Mouse (Mus musculus) T-helper 1 cell (primary cell): ENCODE data around the gene Fndc3b.

Experiments
- in situ Hi-C: fragments of 300-600 bp; cut with MboI, MseI; formaldehyde crosslinking; loops from one replicate; pipeline ENCODE4 v1.15.1; 2025; ENCODE audit warnings: high pct_unique_total_duplicates

Gene Fndc3b

DNA sequence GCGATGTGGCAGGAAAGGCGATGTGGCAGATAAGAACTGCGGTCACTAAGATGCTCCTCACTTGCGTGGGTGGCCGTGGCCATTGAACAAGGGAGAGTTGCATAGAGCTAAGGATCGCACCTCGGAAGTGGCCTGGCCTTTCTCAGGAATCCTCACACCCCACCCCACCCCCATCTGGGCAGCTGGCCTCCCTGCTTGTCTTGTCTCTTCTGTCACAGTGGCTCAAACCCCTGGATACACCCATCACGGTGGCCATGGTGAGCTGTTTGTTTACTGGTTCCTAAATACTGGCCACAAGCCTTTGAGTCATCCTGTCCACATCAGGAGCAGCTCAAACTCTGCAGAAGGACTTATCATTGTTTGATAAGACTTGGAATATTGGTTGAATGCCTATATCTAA, 240.3 kb downstream of the Fndc3b start:
- in situ Hi-C loops = no loop called here

DNA sequence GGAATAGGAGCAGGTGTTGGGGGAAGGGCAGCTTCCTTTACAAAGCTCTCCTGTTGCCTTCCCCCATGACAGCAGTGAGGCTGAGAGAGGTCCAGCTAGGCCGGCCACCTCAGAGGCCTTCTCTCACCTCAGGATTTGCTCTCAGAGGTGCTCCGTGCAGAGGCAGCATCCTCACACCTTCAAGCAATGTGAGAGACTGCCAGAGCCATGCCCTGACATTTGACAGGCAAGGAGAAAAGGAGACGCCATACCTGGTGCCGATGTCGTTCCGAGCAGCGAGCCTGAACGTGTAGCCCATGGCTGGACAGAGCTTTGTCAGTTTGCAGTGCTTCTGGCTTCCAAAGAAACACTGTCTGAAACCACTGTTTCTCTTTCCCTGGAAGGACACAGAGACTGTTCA, 241.1 kb downstream of the Fndc3b start:
- in situ Hi-C loops = loop anchor here (10.0 kb wide), 1 partner anchor 205 kb away; no protein-coding TSS in a partner anchor

DNA sequence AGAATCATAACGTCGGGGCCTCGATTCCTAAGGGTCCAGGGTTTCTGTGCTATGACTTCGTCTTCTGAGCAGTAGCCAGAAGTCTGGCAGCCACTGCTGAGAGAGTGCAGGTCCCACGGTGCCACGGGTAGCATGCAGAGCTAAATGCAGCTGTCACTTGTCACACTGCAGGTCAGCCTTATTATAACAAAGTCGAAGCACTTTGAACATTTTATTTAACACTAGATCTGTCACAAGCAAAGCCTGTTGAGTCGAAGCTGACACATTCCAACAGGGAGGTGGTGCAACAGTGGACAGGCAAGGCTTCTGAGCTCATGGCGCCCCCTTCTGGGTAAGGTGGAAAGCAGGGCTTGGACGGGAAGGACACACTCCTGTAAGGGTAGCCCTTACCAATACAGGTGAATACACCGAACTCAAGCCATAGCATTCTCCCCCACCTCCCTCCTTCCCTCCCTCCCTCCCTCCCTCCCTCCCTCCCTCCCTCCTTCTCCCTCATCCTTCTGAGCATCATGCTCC, 243.5 kb downstream of the Fndc3b start:
- in situ Hi-C loops = loop anchor here (10.0 kb wide), 1 partner anchor 203 kb away; no protein-coding TSS in a partner anchor

DNA sequence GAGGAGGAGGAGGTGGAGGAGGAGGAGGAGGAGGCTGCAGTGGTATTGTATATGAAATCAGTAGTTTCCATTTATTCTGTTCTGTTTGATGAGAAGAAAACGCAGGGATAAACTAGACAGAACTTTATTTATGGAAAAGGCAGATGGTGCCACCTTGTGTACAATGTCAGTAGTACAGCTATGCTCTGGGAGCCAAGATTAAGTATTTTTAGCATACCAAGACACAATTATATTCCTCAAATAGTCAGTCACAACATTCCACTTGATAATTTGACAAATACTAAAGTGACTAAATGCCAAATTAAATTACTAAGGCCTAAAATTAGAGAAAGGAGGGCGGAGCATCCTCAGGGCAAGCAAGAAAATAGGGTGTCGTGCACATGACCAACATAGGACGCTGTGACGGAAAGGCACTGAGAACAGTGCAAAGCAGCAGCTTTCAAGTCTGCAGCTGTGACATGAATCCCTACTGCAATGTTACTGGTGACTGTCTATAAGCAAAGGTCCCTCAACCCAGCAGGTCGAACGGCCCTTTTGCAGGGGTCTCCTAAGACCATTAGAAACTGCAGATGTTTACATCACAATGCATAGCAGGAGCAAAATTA, 244.7 kb downstream of the Fndc3b start:
- in situ Hi-C loops = loop anchor here (10.0 kb wide), 1 partner anchor 202 kb away; no protein-coding TSS in a partner anchor

DNA sequence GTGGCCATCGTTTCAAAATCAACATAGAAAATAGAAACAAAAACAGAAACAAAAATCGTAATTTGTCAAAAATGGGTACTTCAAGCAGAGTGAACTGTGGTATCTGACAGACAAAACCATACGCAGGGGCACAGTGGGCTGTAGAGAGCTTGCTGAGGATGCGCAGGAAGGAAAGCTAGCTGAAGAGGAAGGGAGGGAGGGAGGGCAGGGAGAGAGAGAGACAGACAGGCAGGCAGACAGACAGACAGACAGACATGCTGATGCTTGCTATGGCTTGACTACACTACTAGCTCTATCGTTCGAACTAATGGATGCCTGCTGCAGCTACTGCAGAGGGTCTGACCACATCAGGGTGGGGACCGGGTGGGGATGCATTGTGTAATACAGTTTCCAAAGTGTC, 247.7 kb downstream of the Fndc3b start:
- in situ Hi-C loops = loop anchor here (5.0 to 10.0 kb wide), 2 partner anchors 126 to 199 kb away; no protein-coding TSS in a partner anchor

DNA sequence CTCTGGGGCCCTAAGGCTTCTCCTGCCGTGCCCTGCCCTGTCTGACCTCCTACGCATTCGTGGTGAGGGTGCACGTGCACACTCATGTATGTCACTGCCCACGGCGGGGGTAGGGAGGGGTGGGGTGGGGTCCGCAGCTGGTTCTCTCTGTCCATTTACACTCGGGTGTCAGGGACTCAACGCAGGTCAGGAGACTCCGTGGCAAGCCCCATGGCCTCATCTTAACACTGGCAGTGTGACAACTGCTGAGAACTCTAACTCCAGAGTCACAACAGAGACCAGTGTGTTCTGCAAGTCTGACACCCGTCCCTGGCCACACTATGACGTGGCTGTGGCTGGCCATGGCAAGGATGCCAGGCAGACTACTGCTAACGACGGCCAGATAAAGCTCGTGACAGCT, 248.2 kb downstream of the Fndc3b start:
- in situ Hi-C loops = loop anchor here (5.0 to 10.0 kb wide), 2 partner anchors 126 to 198 kb away; no protein-coding TSS in a partner anchor

DNA sequence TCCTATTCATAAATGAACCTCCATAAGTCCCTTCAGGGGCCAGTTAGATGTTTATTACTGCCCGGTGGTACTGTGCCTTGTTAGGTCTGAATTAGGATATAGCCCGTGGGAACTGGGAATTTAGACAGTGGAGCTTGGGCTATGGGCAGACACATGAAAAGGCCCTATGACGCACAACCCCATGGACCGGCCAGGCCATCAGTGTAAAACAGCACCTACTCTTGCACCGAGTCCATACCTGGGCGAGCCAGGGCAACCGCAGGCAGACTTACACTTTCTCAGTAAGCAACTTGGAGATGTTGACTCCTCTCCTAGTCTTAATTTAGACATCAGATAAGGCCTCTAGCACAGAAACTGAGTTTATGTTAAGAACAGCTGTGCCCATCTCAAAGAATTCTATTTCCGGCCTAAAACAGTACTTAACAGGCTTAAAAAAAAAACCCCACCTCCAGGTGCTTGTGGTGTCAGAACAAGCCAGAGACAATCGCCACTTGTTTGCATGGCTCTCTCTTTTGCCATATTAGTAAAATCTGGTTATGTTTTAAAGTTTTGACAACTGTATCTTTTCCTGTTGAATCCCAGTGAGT, 248.7 kb downstream of the Fndc3b start:
- in situ Hi-C loops = loop anchor here (5.0 to 10.0 kb wide), 2 partner anchors 125 to 198 kb away; no protein-coding TSS in a partner anchor

DNA sequence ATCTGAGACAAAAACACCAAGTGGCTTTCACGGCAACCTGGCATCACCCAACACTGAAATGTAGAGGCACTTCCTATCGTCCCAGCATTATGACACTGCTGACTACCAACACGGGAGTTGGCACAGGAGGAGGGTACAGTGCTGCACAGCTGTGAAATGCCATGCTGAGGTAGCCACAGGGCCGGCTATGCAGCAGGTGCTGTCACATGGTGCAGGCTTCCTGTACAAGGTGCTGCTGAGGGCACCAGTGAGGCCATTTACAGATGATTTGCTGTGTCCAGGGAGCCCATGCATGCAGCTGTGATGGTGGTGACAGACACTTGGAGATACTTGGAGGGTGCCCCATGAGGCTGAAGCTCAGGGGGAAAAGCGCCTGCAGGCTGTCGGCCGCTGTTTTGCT, 249.2 kb downstream of the Fndc3b start:
- in situ Hi-C loops = loop anchor here (5.0 to 10.0 kb wide), 2 partner anchors 125 to 197 kb away; no protein-coding TSS in a partner anchor

DNA sequence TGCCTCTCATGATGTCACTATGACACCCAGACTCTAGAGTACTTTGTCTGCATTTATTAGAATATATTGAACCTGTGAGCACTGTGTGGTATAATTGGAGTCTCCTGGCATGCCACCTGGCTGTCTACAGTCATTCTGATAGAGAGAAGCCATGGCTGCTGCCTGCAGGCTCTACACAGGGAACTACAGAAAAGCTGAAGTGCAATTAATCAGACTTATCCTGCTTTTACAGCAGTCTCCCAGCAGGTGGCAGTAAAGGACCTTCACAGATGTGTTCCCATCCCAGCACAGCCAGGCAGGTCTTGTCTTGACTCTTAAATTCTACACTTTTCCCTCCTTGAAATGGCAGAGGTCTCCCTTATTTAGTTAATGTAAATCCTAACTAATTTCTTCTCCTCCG, 250.1 kb downstream of the Fndc3b start:
- in situ Hi-C loops = loop anchor here (5.0 to 10.0 kb wide), 2 partner anchors 124 to 196 kb away; no protein-coding TSS in a partner anchor

DNA sequence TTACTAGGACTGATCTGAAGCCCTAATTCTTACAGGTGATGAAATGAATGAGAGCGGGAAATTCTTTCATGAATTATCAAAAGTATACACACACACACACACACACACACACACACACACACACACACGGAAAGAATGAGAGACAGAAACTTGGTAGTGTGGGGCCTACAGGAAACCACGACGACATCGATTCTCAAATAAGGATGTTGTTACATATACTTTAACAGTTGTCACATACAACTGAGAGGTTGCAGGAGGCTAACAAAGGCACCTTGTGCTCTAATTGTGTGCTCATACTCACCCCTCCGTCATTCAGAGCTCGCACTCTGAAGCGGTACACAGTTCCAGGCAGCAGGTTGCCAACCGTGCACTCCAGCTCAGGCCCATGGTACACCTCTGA, 252.7 kb downstream of the Fndc3b start:
- in situ Hi-C loops = no loop called here

DNA sequence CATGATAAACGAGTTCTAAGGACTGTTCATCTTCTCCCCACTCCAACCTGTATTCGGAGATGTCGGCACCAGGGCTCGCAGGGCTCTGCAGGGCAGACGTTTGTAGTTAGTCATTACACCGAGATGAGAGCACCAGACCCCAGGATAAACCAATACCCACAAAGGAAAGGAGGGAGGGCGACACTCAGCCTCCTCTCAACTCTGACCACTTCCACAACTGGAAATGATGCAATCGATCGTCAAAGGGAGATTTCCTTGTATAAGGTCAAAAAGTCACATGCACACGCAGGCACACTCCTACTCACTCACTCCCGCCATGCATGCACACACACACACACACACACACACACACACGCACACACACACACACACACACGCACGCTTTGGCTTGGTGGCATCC, 254.6 kb downstream of the Fndc3b start:
- in situ Hi-C loops = no loop called here

DNA sequence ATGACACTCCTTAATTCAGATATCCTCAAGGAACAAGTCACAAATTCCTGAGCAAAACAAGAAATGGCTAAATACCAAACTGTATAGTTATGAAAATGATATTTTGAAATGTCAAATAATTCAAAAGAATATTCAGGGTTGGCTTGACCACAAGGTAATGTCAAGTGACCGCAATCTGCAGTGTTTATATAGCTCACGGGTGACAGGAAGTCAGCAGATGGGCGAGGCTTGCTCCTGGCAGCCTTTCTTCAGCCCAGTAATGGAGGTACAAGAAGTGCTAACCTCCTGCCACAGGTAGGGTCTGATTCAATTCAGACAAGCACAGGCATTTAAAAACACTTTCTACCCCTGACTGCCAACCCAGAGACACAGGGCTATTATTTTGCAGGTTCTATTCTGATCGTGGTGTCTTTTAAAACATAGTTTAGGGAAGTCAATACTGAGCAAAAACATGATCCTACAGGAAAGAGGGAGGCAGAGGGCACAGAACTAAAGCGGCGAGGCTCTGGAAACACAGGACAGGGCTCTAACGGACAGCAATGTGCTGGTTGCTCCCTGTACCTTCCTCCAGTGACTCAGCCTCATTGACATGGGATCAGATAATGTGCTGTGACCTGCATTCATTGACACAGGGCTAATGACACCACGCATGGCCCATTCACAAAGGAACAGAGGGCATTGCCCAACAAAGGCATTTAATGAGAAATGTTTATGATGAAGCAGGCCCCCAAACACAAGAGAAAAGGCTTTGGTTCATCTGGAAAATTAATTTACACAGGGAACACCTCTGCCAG, 256.5 kb downstream of the Fndc3b start:
- in situ Hi-C loops = no loop called here

DNA sequence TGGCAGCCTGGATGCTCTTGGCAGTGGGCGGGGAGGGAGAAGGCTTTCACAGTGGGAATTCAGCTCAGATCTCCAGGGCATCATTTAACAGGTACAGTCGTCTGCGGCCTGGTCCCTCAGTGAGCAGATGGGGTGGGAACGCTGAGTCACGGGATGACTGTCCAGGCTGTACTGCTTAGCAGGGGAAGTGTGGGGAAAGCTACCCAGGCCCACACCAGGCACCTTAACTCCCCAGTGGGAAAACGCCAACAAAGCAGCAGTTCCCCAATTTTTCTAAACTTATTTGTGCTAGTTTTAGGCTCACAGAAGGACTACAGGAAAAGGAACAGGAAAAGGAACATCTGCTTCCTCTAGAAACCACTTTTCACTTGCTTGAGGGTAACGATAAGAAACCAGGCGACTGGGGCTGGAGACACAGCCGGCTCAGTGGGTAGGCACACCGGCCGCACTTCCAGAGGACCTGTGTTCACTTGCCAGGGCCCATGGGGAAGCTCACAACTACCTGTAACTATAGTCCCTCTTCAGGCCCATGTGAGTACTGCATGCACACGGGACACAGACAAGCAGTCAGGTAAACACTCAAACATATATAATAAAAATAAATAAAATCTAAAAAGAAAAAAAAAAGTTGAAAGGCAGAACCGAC, 257.5 kb downstream of the Fndc3b start:
- in situ Hi-C loops = no loop called here

DNA sequence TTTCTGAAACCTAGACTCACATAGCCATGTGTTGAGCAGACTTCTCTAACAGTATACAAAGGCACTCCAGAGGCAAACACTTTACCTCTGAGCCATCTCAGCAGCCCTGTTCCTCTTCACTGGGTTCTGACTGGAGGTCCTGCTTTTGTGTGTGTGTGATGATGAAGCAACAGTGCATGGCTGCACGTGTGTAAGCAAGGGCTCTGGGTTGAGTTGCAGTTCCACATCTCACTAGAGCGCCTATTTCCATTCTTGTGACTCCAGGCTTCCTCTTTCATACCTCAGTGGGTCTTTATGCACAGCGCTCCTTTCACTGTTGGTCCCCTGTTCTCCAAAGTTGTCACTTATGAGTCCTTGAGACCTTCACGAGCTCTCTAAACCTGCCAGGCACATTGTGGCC, 261.7 kb downstream of the Fndc3b start:
- in situ Hi-C loops = no loop called here

DNA sequence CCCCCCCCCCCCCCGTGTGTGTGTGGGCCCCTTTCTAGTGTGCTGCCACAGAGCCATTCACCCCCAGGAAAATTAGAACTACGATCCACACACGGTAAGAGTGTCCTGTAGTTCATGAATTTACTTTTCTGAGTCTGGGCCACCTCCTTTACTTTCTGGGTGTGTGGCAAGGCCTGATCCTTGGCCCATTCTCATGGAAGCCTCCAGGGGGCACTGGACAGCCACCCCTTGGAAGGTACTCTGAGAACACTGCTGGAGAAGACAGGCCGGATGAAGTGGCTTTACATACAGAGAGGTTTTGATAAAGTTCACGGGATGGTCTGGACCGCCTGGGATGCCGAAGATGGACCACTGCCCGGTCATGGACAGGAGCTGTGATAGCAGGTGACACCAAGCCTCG, 262.7 kb downstream of the Fndc3b start:
- in situ Hi-C loops = no loop called here

DNA sequence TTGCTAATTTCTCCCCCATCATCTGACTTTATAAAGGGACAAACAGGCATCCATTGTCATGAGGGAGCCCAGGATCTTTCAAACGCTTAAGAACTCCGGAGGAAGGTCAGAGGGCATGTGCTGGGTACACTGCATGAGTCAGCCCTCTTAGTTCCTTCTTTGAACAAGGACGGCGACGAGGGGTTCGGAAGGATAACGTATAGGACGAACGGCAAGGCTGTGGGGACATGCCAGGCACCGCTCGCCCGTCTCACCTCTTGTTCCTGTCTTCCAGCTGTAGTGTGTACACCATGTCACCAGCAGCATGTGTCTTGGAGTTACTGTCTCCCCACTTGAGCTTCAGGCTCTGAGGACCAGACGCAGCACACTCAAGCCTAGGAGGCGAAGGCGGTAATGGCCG, 271.4 kb downstream of the Fndc3b start:
- in situ Hi-C loops = no loop called here

DNA sequence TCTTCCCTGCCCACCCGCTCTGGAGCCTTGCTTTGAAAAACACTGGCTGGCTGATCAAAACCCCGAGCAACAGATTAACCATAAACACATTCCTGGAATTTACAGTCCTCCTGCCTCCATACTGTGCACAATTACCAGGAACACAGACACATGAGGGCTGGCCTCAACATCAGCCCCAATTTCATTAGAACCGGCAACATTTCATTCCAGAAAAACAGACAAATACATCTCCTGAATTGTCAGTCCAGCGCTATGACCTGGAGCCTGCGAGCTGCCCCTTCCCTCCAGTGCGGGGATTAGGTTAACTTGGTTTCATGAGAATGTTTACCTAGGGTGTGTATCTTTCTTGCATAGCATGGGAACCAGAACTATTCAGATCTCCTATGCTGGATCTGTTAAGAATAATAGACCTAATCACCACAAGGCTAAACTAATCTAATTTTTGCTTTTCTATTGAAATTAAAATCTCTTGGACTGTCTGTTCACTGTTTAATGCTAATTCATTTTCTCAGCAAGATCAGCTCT, 275.9 kb downstream of the Fndc3b start:
- in situ Hi-C loops = no loop called here

DNA sequence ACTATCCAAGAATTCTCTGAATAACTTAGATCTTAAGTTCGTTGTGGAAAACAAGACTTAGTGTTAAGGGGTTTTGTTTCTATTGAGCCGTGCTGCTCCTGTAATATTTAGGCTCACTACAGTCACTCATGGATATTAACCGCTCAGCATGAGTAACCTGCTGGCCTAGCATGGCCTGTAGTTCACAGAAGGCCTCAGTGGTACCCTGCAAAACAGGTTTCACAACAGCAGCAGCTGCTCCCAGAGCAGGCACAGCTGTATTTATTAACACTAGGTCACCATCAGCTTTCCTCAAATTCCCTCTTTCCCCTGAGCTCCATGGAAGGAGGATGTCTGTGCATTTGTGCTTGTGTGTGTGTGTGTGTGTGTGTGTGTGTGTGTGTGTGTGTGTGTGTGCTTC, 278.1 kb downstream of the Fndc3b start:
- in situ Hi-C loops = no loop called here

DNA sequence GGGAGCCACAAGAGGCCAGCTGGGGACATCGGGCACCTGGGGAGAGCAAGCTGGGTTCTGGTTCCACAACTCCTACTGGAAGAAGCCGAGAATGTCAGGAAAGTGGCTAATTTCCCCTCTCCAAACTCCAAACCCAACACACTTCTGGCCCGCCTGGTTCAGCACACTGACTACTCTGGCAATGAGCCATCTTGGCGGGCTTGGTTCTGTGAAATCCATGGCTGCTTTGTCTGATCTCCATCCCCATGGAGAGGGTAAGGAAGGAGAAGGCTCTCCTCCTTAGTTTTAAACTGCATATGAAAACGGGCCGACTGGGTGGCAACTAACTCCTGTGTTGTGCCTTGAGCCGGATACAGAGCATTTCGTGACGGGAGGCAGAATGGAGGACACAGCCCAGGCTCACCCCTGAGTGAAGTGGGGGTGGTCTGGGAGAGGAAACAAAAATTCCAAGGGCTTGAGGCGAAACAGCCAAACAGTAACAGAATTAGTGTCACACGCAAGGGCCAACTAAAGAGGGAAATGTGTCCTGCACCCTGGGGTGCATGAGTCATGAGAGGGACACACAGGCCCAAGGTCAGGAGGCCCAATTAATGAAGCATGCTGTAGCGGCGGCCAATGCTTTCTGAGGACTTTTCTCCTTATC, 280.4 kb downstream of the Fndc3b start:
- in situ Hi-C loops = no loop called here

DNA sequence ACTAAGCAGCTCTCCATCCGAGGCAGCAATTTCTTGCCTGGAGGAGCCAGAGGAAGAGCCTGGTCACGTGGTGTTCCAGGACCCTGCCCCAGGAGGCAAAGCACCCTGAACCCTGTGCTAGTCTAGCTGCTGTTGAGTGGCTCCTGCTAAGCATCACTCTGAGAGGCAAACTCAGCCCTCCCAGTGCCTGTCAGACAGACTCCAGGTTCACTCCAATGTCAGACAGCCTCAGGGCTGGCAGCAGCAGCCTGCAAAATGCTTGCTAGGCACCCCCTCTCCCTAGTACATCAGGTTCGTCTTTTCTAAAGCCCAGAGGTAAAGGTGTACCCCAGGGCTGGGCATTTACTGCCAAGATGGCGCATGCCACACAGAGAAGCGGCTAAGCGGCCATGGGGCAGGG, 283.7 kb downstream of the Fndc3b start:
- in situ Hi-C loops = no loop called here
